Mouse (Mus musculus) G1E (cell line): ENCODE measurements around the gene Rimklb. TPM values are rescaled to one million over a fixed set of nuclear protein-coding genes. Genes with fewer than 3 reads are reported as not detected.

Source experiments
- ATAC-seq: 2 replicates; pipeline ENCODE4 v1.8.0; 2016; ENCODE audit warnings: mild to moderate bottlenecking; ENCODE audit not compliant: insufficient number of reproducible peaks, poor library complexity, low FRiP score, severe bottlenecking; ENCODE audit errors: extremely low read depth
- DNase-seq: peaks from one replicate; pipeline ENCODE4 v3.0.0; 2012; ENCODE audit warnings: low spot score
- H3K27me3 ChIP-seq: 2 replicates; pipeline ENCODE4 v1.6.1; 2012; ENCODE audit warnings: mild to moderate bottlenecking, low read length, inconsistent platforms; ENCODE audit not compliant: insufficient read depth
- H3K36me3 ChIP-seq: replicated peaks from 2 replicates; pipeline ENCODE3; 2012; ENCODE audit warnings: mild to moderate bottlenecking, inconsistent platforms
- H3K4me1 ChIP-seq: 2 replicates; pipeline ENCODE4 v1.6.1; 2012; ENCODE audit warnings: low read depth, low read length, inconsistent platforms, mixed read lengths; ENCODE audit not compliant: insufficient read depth
- H3K4me3 ChIP-seq: 2 replicates; pipeline ENCODE4 v1.5.1; 2012; ENCODE audit warnings: low read depth, mild to moderate bottlenecking, inconsistent platforms, low read length, moderate library complexity, mixed read lengths
- H3K9me3 ChIP-seq: replicated peaks from 2 replicates; pipeline ENCODE4 v1.6.1; 2012; ENCODE audit warnings: inconsistent platforms
- CTCF ChIP-seq: IDR thresholded peaks from 2 replicates; pipeline ENCODE4 v1.5.1; 2012; ENCODE audit warnings: low read depth, low read length, inconsistent platforms, mixed read lengths
- GATA1 ChIP-seq: IDR thresholded peaks from 2 replicates; pipeline ENCODE4 v1.6.1; 2012; ENCODE audit warnings: borderline replicate concordance, low read length, inconsistent platforms, mixed read lengths
- GATA2 ChIP-seq: IDR thresholded peaks from 2 replicates; pipeline ENCODE4 v1.6.1; 2012; ENCODE audit warnings: low read depth, low read length, inconsistent platforms, borderline replicate concordance
- POLR2AphosphoS5 ChIP-seq: IDR thresholded peaks from 2 replicates; pipeline ENCODE4 v1.6.1; 2012; ENCODE audit warnings: low read depth, low read length, inconsistent platforms; ENCODE audit not compliant: insufficient replicate concordance
- TAL1 ChIP-seq: conservative IDR thresholded peaks from 2 replicates; pipeline ENCODE4 v1.6.1; 2012; ENCODE audit warnings: low read depth, low read length, inconsistent platforms, mixed read lengths
- polyA plus RNA-seq: library from polyadenylated mRNA; stranded (reverse); fragments of >175 nt; gene quantifications from 2 replicates; pipeline ENCODE4 v1.2.3, GENCODE M21; 2012
- total RNA-seq, 2 experiments: library from RNA; stranded (forward) in 1 of 2; stranded (reverse) in 1 of 2; fragments of 200-1000 nt in 1 of 2; fragments of >200 nt in 1 of 2; fragmentation: Nextera tagmentation in 1 of 2; gene quantifications; 2 replicates each; pipeline ENCODE4 v1.2.3; 2014 to 2017

Gene Rimklb
- total and polyA plus RNA-seq, 3 experiments: 0.01 to 0.05 TPM; not detected in 1

DNA sequence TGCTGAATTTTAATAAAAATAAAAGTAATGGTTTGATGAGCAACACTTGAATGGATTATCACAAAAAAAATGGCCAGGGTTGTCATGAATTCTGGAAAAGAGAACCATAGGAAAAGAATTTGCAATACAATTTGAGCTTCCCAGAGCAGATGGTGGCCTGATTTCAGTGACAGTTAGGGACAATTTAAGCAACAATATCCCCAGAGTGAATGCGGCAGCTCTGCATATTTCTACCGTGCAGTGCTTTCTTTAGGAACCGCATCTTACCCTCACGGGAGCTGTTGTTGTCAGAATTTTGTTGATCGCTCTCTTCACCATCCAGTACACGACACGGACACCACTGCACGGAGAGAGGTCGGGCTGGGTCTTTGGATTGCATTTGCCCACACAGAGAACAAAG, 41.0 kb upstream of the Rimklb start:
- no peaks in the 10 kb centered on the region for H3K9me3 ChIP-seq
- H3K4me1 ChIP-seq: no peaks in the 10 kb centered on the region
- no peaks in the 10 kb centered on the region for H3K36me3 ChIP-seq
- ATAC-seq: no peak
- no peaks in the 10 kb centered on the region for H3K27me3 ChIP-seq
- TF ChIP-seq CTCF: no peak
- TF ChIP-seq TAL1: no peak
- TF ChIP-seq GATA2: no peak
- no peak for TF ChIP-seq GATA1
- no peak for TF ChIP-seq POLR2AphosphoS5
- H3K4me3 ChIP-seq: no peak overlapping the region
- DNase-seq: no peak

GRCm38 (mm10) chr6:122534032-122534431, 35.5 kb upstream of the Rimklb start:
- no peak overlapping the region for H3K4me3 ChIP-seq
- H3K9me3 ChIP-seq: no peaks in the 10 kb centered on the region
- H3K36me3 ChIP-seq: no peaks in the 10 kb centered on the region
- TF ChIP-seq POLR2AphosphoS5: no peak
- no peak for TF ChIP-seq GATA2
- H3K4me1 ChIP-seq: no peaks in the 10 kb centered on the region
- no peak for ATAC-seq
- H3K27me3 ChIP-seq: no peaks in the 10 kb centered on the region
- DNase-seq: no peak

DNA sequence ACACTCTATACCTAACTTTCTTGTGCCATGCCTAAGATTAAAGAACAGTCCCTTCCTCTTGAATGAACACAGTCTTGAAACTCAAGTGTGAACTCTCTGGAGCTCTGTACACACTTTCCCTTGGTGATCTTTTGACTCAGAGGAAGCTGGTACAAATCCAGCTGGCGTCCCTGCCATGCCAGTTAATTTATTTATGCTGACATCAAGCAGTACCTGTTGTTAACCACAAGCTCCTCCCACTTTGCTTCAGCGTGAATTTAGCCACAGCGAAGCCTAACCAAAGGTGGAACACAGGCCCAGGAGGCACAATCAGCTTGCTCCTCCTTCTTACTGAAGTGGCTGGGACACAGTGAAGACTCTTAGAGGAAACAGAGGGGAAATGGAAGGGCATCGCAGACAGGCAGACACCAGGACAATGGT, 34.3 kb upstream of the Rimklb start:
- Histone ChIP-seq H3K36me3 (no peaks in the 10 kb centered on the region), H3K27me3 (no peaks in the 10 kb centered on the region), H3K4me3 (no peak overlapping the region), H3K4me1 (no peaks in the 10 kb centered on the region), H3K9me3 (no peaks in the 10 kb centered on the region)
- TF ChIP-seq GATA1: no peak
- TF ChIP-seq GATA2: no peak
- ATAC-seq (no peak), DNase-seq (no peak)

GRCm38 (mm10) chr6:122531466-122532174, 33.1 kb upstream of the Rimklb start:
- Histone ChIP-seq H3K4me3 (no peak overlapping the region), H3K36me3 (no peaks in the 10 kb centered on the region), H3K27me3 (no peaks in the 10 kb centered on the region), H3K9me3 (no peaks in the 10 kb centered on the region), H3K4me1 (no peaks in the 10 kb centered on the region)
- ATAC-seq (no peak), DNase-seq (no peak)
- TF ChIP-seq CTCF (no peak), GATA1 (no peak), TAL1 (no peak)

GRCm38 (mm10) chr6:122528136-122528535, 29.6 kb upstream of the Rimklb start:
- ATAC-seq: no peak
- no peak for DNase-seq
- Histone ChIP-seq H3K4me1 (no peaks in the 10 kb centered on the region), H3K27me3 (no peaks in the 10 kb centered on the region), H3K4me3 (no peak overlapping the region), H3K36me3 (no peaks in the 10 kb centered on the region), H3K9me3 (no peaks in the 10 kb centered on the region)
- no peak for TF ChIP-seq GATA2
- no peak for TF ChIP-seq POLR2AphosphoS5
- TF ChIP-seq TAL1: no peak
- TF ChIP-seq CTCF: no peak
- no peak for TF ChIP-seq GATA1

GRCm38 (mm10) chr6:122527596-122527995, 29.0 kb upstream of the Rimklb start:
- TF ChIP-seq CTCF: no peak
- no peak for TF ChIP-seq POLR2AphosphoS5
- TF ChIP-seq GATA2: no peak
- TF ChIP-seq TAL1: no peak
- TF ChIP-seq GATA1: no peak
- H3K27me3 ChIP-seq: no peaks in the 10 kb centered on the region
- DNase-seq (no peak), ATAC-seq (no peak)
- H3K4me3 ChIP-seq: no peak overlapping the region
- no peaks in the 10 kb centered on the region for H3K4me1 ChIP-seq
- H3K36me3 ChIP-seq: no peaks in the 10 kb centered on the region
- no peaks in the 10 kb centered on the region for H3K9me3 ChIP-seq

- DNase-seq: no peak
- no peaks in the 10 kb centered on the region for H3K9me3 ChIP-seq
These were observed 24.7 kb upstream of the Rimklb start for GRCm38 (mm10) chr6:122523289-122523688.

More at GRCm38 (mm10) chr6:122523289-122523688, 24.7 kb upstream of the Rimklb start:
- Histone ChIP-seq H3K36me3 (no peaks in the 10 kb centered on the region), H3K4me3 (no peak overlapping the region), H3K4me1 (no peaks in the 10 kb centered on the region), H3K27me3 (no peaks in the 10 kb centered on the region)
- ATAC-seq: no peak
- TF ChIP-seq TAL1 (no peak), CTCF (no peak), GATA2 (no peak)
